Comparison of ENCODE assay signal across 9 mouse cellular contexts in the genomic region with DNA sequence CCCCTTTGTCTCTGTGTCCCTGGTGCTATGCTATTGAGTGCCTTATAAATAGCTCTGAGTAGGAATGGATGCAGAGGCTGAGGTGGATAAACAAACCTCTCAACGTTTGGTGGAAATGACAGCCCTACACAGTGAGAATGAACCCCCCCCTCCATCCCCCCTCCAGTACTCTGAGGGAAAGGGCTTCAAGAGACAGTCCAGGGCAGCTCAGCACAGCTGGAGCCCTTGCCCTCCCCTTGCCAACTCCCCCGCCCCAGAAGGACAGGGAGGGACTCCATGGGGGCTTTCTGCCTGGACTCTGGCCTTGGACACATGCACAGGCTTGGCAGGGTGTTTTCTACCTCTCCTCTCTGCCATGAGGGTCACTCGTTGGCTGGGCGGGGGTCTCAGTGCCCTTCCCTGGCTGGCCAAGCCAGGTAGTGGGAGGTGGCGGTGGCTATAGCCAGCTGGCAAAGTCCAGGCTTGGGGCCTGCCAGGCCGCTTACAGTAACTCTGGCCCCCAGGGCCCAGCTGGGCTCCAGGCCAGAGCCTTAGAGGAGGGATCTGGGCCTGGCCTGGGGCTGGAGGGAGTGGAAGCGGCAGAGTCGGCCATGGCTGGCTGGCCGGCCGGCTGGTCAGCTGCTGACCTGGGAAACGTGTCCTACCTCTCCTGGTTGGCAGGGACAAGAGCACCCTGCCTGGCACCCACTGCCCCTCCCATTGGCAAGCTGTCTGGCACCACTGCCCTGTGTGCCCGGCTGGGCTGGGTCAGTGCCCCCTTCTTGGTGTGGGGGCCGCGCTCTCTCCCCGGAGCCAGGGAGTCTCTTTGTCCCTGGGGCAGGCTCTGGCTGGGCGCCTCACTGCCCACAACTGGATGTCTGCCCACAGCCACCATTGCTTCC. TPM values are rescaled to one million over a fixed set of nuclear protein-coding genes. Genes with fewer than 3 reads are reported as not detected.
A peak's percentile ranks its signal among the peaks of the same experiment; 100 is the strongest.
DNase-seq lines count a peak whose midpoint lies in the region; ATAC-seq and TF ChIP-seq lines count a peak whose summit lies in the region.
"Had no signal": no experiment of that assay in that cellular context is flagged by ENCODE, and none has a peak within 500 bp of the region (broad histone marks: within the 10 kb centered on the region; RNA-seq: fewer than 3 reads in every experiment).

No protein-coding gene starts in this region.

- peak; percentile 96 for DNase-seq in left cerebral cortex, postnatal 4 days
- no peak for DNase-seq in left cerebral cortex, postnatal 36 days (ENCODE audit: low spot score in 2 of 2)
- peak; percentile 88 to 91 for DNase-seq in cerebellum, postnatal 25 days
- peak; percentile 94 to 95 for DNase-seq in heart, adult 2 months
- DNase-seq in kidney, adult 11 months = peak; percentile 98
- DNase-seq in lung, embryonic 14.5 days = peak; percentile 83
- no peak for DNase-seq in spleen, postnatal 36 days (ENCODE audit: low spot score in 2 of 2)

- peak overlapping the region; percentile 40 for H3K4me2 ChIP-seq in lung, embryonic 14.5 days
- H3K4me2 ChIP-seq in stomach, embryonic 15.5 days = peak overlapping the region; percentile 39

- no peaks in the 10 kb centered on the region for H3K9me3 ChIP-seq in lung, embryonic 14.5 days (ENCODE audit: low read depth, low read length)
- no peaks in the 10 kb centered on the region for H3K9me3 ChIP-seq in stomach, embryonic 15.5 days

- peaks cover 39% of the 10 kb centered on the region for H3K4me1 ChIP-seq in heart, adult 2 months (ENCODE audit: control insufficient read depth, insufficient read depth, low read length)
- peaks cover 43% of the 10 kb centered on the region for H3K4me1 ChIP-seq in lung, embryonic 14.5 days (ENCODE audit: insufficient read depth)
- H3K4me1 ChIP-seq in stomach, embryonic 15.5 days = peaks cover 81% of the 10 kb centered on the region

- peak overlapping the region; percentile 75 for H3K27ac ChIP-seq in heart, adult 2 months
- peak overlapping the region; percentile 80 for H3K27ac ChIP-seq in lung, embryonic 14.5 days (ENCODE audit: low read depth)
- peak overlapping the region; percentile 86 for H3K27ac ChIP-seq in stomach, embryonic 15.5 days

- H3K79me2 ChIP-seq in heart, adult 2 months (replicated peaks; ENCODE audit: control insufficient read depth, insufficient read depth, low read length) = 0 out of 2 replicates have a peak, but pooled peaks cover 2% of the 10 kb centered on the region

- H3K27me3 ChIP-seq in heart, adult 2 months (ENCODE audit: control insufficient read depth, insufficient read depth, low read length) = no peaks in the 10 kb centered on the region
- no peaks in the 10 kb centered on the region for H3K27me3 ChIP-seq in lung, embryonic 14.5 days (ENCODE audit: insufficient read depth, low read length)
- no peaks in the 10 kb centered on the region for H3K27me3 ChIP-seq in stomach, embryonic 15.5 days (replicated peaks)
- H3K27me3 ChIP-seq: CH12.LX had no signal

- H3K9ac ChIP-seq in heart, adult 2 months (ENCODE audit: low read depth, low read length) = peak overlapping the region; percentile 62
- peak overlapping the region; percentile 17 for H3K9ac ChIP-seq in lung, embryonic 14.5 days
- no peak overlapping the region for H3K9ac ChIP-seq in stomach, embryonic 15.5 days

- TF ChIP-seq POLR2A in heart, adult 2 months (IDR thresholded peaks at IDR 0.05; ENCODE audit: insufficient read depth, low read depth, low read length) = 0 out of 2 replicates have a peak, but pooled peaks have one; percentile 40

- no peak for TF ChIP-seq CTCF in heart, adult 2 months (IDR thresholded peaks at IDR 0.05)
- 0 out of 2 replicates have a peak, but pooled peaks have one; percentile 2 for TF ChIP-seq CTCF in lung, embryonic 14.5 days (IDR thresholded peaks at IDR 0.05; ENCODE audit: low read depth)

- peaks cover 6% of the 10 kb centered on the region; the same call in 1 of the 2 replicates for H3K36me3 ChIP-seq in heart, adult 2 months (ENCODE audit: control insufficient read depth, insufficient read depth, low read length)
- H3K36me3 ChIP-seq in lung, embryonic 14.5 days (ENCODE audit: insufficient read depth) = peaks cover 28% of the 10 kb centered on the region
- peaks cover 10% of the 10 kb centered on the region for H3K36me3 ChIP-seq in stomach, embryonic 15.5 days

- TF ChIP-seq EP300 in heart, adult 2 months (IDR thresholded peaks at IDR 0.05; ENCODE audit: insufficient read depth, low read depth, low read length) = peak; percentile 80; the same call in 1 of the 2 replicates

- intact Hi-C loops in left cerebral cortex, postnatal 4 days (cut with DNase I) = no loop called here
- intact Hi-C loops in left cerebral cortex, postnatal 36 days (cut with DNase I) = no loop called here
- intact Hi-C loops in heart, adult 2 months (cut with DNase I) = loop anchor here (2.0 kb wide), 1 partner anchor 20 kb away; no protein-coding TSS in a partner anchor

- WGBS in heart, adult 2 months = 16% methylated on average over 15 of the region's 16 CpGs
- WGBS in lung, embryonic 14.5 days = 53% methylated on average over 16 of the region's 16 CpGs
- 51% methylated on average over 16 of the region's 16 CpGs for WGBS in stomach, embryonic 15.5 days

- peak; percentile 51 for ATAC-seq in lung, embryonic 14.5 days (ENCODE audit: insufficient read depth)
- peak; percentile 27; the same call in 1 of the 2 replicates for ATAC-seq in stomach, embryonic 15.5 days (ENCODE audit: insufficient read depth, low FRiP score, low read depth)

- H3K4me3 ChIP-seq in heart, adult 2 months = 0 out of 2 replicates have a peak overlapping the region, but pooled peaks have one; percentile 3
- H3K4me3 ChIP-seq in lung, embryonic 14.5 days (ENCODE audit: low read depth, low read length) = no peak overlapping the region
- no peak overlapping the region for H3K4me3 ChIP-seq in stomach, embryonic 15.5 days (replicated peaks)

RNA-seq across cellular contexts. Expression of a gene that starts 23.6 kb away (rescaled TPM):
- total RNA-seq in left cerebral cortex, postnatal 4 days (2021) = 10 to 100 TPM; 20.3 to 21.5 TPM
- 10 to 100 TPM; 10.5 to 11.6 TPM for total RNA-seq in left cerebral cortex, postnatal 36 days (2021)
- 10 to 100 TPM; 10.1 to 12.8 TPM for total RNA-seq in heart, adult 2 months (2021)
- 7.1 and 10.9 TPM in 2 replicates for polyA plus RNA-seq in heart, adult 2 months (2012; rRNA removed)
- polyA plus RNA-seq in lung, embryonic 14.5 days (2014; fragmentation: Nextera tagmentation; extraction: Ambion mirVana) = 43.2 and 45.3 TPM in 2 replicates
- 34.0 and 41.0 TPM in 2 replicates for polyA plus RNA-seq in stomach, embryonic 15.5 days (2015; fragmentation: Nextera tagmentation; extraction: Ambion mirVana)

RNA-seq across cellular contexts. Expression of a gene that starts 31.6 kb away (rescaled TPM):
- 1 to 10 TPM; 2.2 to 3.4 TPM for total RNA-seq in left cerebral cortex, postnatal 4 days (2021)
- 1 to 10 TPM; 2.0 TPM for total RNA-seq in left cerebral cortex, postnatal 36 days (2021)
- total RNA-seq in heart, adult 2 months (2021) = under 1 TPM; 0.27 to 0.31 TPM
- 0.94 and 1.6 TPM in 2 replicates for polyA plus RNA-seq in heart, adult 2 months (2012; rRNA removed)
- 0.31 TPM in 1 of 2 replicates, not detected in the other for polyA plus RNA-seq in lung, embryonic 14.5 days (2014; fragmentation: Nextera tagmentation; extraction: Ambion mirVana)
- 0.42 and 0.43 TPM in 2 replicates for polyA plus RNA-seq in stomach, embryonic 15.5 days (2015; fragmentation: Nextera tagmentation; extraction: Ambion mirVana)

RNA-seq across cellular contexts. Expression of a gene that starts 43.7 kb away (rescaled TPM):
- total RNA-seq in left cerebral cortex, postnatal 4 days (2021) = 1 to 10 TPM; 1.4 to 1.8 TPM
- under 1 TPM; 0.39 to 0.47 TPM for total RNA-seq in left cerebral cortex, postnatal 36 days (2021)
- total RNA-seq in heart, adult 2 months (2021) = under 1 TPM; 0.13 to 0.32 TPM
- 0.14 and 0.26 TPM in 2 replicates for polyA plus RNA-seq in heart, adult 2 months (2012; rRNA removed)
- polyA plus RNA-seq in lung, embryonic 14.5 days (2014; fragmentation: Nextera tagmentation; extraction: Ambion mirVana) = 47.0 and 48.1 TPM in 2 replicates
- 28.8 and 30.3 TPM in 2 replicates for polyA plus RNA-seq in stomach, embryonic 15.5 days (2015; fragmentation: Nextera tagmentation; extraction: Ambion mirVana)

Comparison
In these comparisons a context has a peak if more than half of its experiments do, and no peak if none do; other contexts are left out.
1. DNase-seq: peak in left cerebral cortex, postnatal 4 days (single experiment), cerebellum, postnatal 25 days (2 of 2), heart, adult 2 months (2 of 2), kidney, adult 11 months (single experiment) and lung, embryonic 14.5 days (single experiment); none in left cerebral cortex, postnatal 36 days (0 of 2) and spleen, postnatal 36 days (0 of 2).
2. Peak in every context shown above with its lines, with median percentiles within 50 percentile points of each other: H3K27ac ChIP-seq.